Mouse (Mus musculus): ENCODE data around the gene Kcnh1. TPM values are rescaled to one million over a fixed set of nuclear protein-coding genes. Genes with fewer than 3 reads are reported as not detected.

The Kcnh1 gene
- total RNA-seq, 2 experiments from 2014 or later, result 35.0 to 36.4 TPM

- DNase-seq (ENCODE audit: low spot score in 2 of 2), result no peak
These were observed 212.5 kb downstream of the Kcnh1 start for GRCm38 (mm10) chr1:192402911-192403704.

GRCm38 (mm10) chr1:192405136-192405535 lies 214.6 kb downstream of the Kcnh1 start:
- DNase-seq (ENCODE audit: low spot score in 2 of 2), result no peak

GRCm38 (mm10) chr1:192406589-192406988 lies 216.0 kb downstream of the Kcnh1 start:
- no peak for DNase-seq (ENCODE audit: low spot score in 2 of 2)

- peak in 1 of 2 experiments; percentile 38 for DNase-seq (ENCODE audit: low spot score in 2 of 2)
These were observed 225.2 kb downstream of the Kcnh1 start for GRCm38 (mm10) chr1:192415813-192416212.

- DNase-seq (ENCODE audit: low spot score in 2 of 2), result no peak
These were observed 225.8 kb downstream of the Kcnh1 start for GRCm38 (mm10) chr1:192416241-192416821.

- no peak for DNase-seq (ENCODE audit: low spot score in 2 of 2)
These were observed 228.6 kb downstream of the Kcnh1 start for GRCm38 (mm10) chr1:192419176-192419575.

- no peak for DNase-seq (ENCODE audit: low spot score in 2 of 2)
These were observed 231.0 kb downstream of the Kcnh1 start for GRCm38 (mm10) chr1:192421377-192422166.

- no peak for DNase-seq (ENCODE audit: low spot score in 2 of 2)
These were observed 240.8 kb downstream of the Kcnh1 start for GRCm38 (mm10) chr1:192431423-192431822.

- no peak for DNase-seq (ENCODE audit: low spot score in 2 of 2)
These were observed 244.9 kb downstream of the Kcnh1 start for GRCm38 (mm10) chr1:192435503-192435902.

GRCm38 (mm10) chr1:192439151-192439837 lies 248.7 kb downstream of the Kcnh1 start:
- no peak for DNase-seq (ENCODE audit: low spot score in 2 of 2)

- DNase-seq (ENCODE audit: low spot score in 2 of 2), result no peak
These were observed 252.3 kb downstream of the Kcnh1 start for GRCm38 (mm10) chr1:192442772-192443445.

GRCm38 (mm10) chr1:192443998-192444657 lies 253.6 kb downstream of the Kcnh1 start:
- DNase-seq (ENCODE audit: low spot score in 2 of 2), result no peak

- DNase-seq (ENCODE audit: low spot score in 2 of 2), result peak; percentile 71 to 74
These were observed 254.3 kb downstream of the Kcnh1 start for GRCm38 (mm10) chr1:192444658-192445447.

- DNase-seq (ENCODE audit: low spot score in 2 of 2), result no peak
These were observed 255.6 kb downstream of the Kcnh1 start for GRCm38 (mm10) chr1:192446158-192446557.

GRCm38 (mm10) chr1:192447666-192448065 lies 257.1 kb downstream of the Kcnh1 start:
- DNase-seq (ENCODE audit: low spot score in 2 of 2), result no peak

- no peak for DNase-seq (ENCODE audit: low spot score in 2 of 2)
These were observed 257.9 kb downstream of the Kcnh1 start for GRCm38 (mm10) chr1:192448512-192448911.

- no peak for DNase-seq (ENCODE audit: low spot score in 2 of 2)
These were observed 259.2 kb downstream of the Kcnh1 start for GRCm38 (mm10) chr1:192449572-192450351.

GRCm38 (mm10) chr1:192450425-192450824 lies 259.9 kb downstream of the Kcnh1 start:
- DNase-seq (ENCODE audit: low spot score in 2 of 2), result no peak

GRCm38 (mm10) chr1:192451722-192452121 lies 261.1 kb downstream of the Kcnh1 start:
- peak; percentile 45 to 50 for DNase-seq (ENCODE audit: low spot score in 2 of 2)

Data from layer of hippocampus, adult 18-20 months (tissue).